Mouse (Mus musculus): ENCODE data around the gene Cdc14a.

- TF ChIP-seq CTCF (IDR thresholded peaks at IDR 0.05; ENCODE audit: low read depth) (no peak), EP300 (IDR thresholded peaks at IDR 0.05; ENCODE audit: low read depth) (no peak)
These were observed 26.5 kb downstream of the Cdc14a start for GRCm38 (mm10) chr3:116397341-116397740.

Data from liver, embryonic 14.5 days (tissue).